Mouse (Mus musculus) MEL (cell line): ENCODE results near the gene Grap. TPM values are rescaled to one million over a fixed set of nuclear protein-coding genes. Genes with fewer than 3 reads are reported as not detected.

Experiments
- DNase-seq: peaks from one replicate; pipeline ENCODE4 v3.0.0; 2011; ENCODE audit warnings: low read depth, low spot score
- H3K27ac ChIP-seq: 2 replicates; pipeline ENCODE4 v1.5.1; 2012; ENCODE audit warnings: low read depth, mild to moderate bottlenecking, control low read depth, low read length, moderate library complexity; ENCODE audit not compliant: control insufficient read depth
- H3K27me3 ChIP-seq, 2 experiments: fragments of 150-350 bp in 1 of 2; sonication (generic) in 1 of 2; 2 replicates each; pipeline ENCODE4 v1.6.1; 2012; ENCODE audit warnings: low read length in 2 of 2, mild to moderate bottlenecking in 2 of 2, improper control_type of control experiment in 1 of 2, moderate library complexity in 1 of 2; ENCODE audit not compliant: insufficient read depth in 2 of 2, control insufficient read depth in 1 of 2
- H3K36me3 ChIP-seq, 2 experiments: 2 replicates each; pipeline ENCODE4 v1.6.1; 2012 to 2014; ENCODE audit warnings: low read length in 2 of 2, improper control_type of control experiment in 1 of 2, inconsistent platforms in 1 of 2, mild to moderate bottlenecking in 1 of 2; ENCODE audit not compliant: insufficient read depth in 2 of 2, control insufficient read depth in 1 of 2
- H3K4me1 ChIP-seq, 2 experiments: fragments of 150-350 bp in 1 of 2; sonication (generic) in 1 of 2; 2 replicates each; pipeline ENCODE4 v1.6.1; 2012; ENCODE audit warnings: low read length in 2 of 2, improper control_type of control experiment in 1 of 2, mild to moderate bottlenecking in 1 of 2; ENCODE audit not compliant: insufficient read depth in 2 of 2, control insufficient read depth in 1 of 2
- H3K4me3 ChIP-seq, 2 experiments: fragments of 150-350 bp in 1 of 2; sonication (generic) in 1 of 2; 2 replicates each; pipeline ENCODE4 v1.5.1; 2012; ENCODE audit warnings: low read depth in 2 of 2, low read length in 2 of 2, mild to moderate bottlenecking in 2 of 2, moderate library complexity in 2 of 2, control low read depth in 1 of 2, improper control_type of control experiment in 1 of 2; ENCODE audit not compliant: control insufficient read depth in 1 of 2, insufficient read depth in 1 of 2
- H3K79me2 ChIP-seq: 2 replicates; pipeline ENCODE4 v1.6.1; 2012; ENCODE audit warnings: mild to moderate bottlenecking, low read length, moderate library complexity; ENCODE audit not compliant: control insufficient read depth, poor library complexity, insufficient read depth
- H3K9ac ChIP-seq: 2 replicates; pipeline ENCODE4 v1.6.1; 2012; ENCODE audit warnings: low read depth, mild to moderate bottlenecking, control low read depth, low read length, moderate library complexity; ENCODE audit not compliant: control insufficient read depth, poor library complexity, severe bottlenecking
- H3K9me3 ChIP-seq: fragments of 150-350 bp; sonication (generic); replicated peaks from 2 replicates; pipeline ENCODE4 v1.6.1; 2012; ENCODE audit warnings: mild to moderate bottlenecking, low read length, improper control_type of control experiment, moderate library complexity; ENCODE audit not compliant: insufficient read depth
- BHLHE40 ChIP-seq: IDR thresholded peaks from 2 replicates; pipeline ENCODE4 v1.6.1; 2012; ENCODE audit warnings: low read depth, mild to moderate bottlenecking, inconsistent platforms, low read length, improper control_type of control experiment, borderline replicate concordance
- CHD1 ChIP-seq: IDR thresholded peaks from 2 replicates; pipeline ENCODE4 v1.6.1; 2012; ENCODE audit warnings: low read depth, mild to moderate bottlenecking, inconsistent platforms, low read length, improper control_type of control experiment
- CTCF ChIP-seq, 3 experiments: IDR thresholded peaks in 2 of 3; conservative IDR thresholded peaks in 1 of 3; 2 replicates each; pipeline ENCODE4 v1.5.1; 2011 to 2012; ENCODE audit warnings: low read length in 3 of 3, low read depth in 2 of 3, mild to moderate bottlenecking in 2 of 3, improper control_type of control experiment in 1 of 3, inconsistent platforms in 1 of 3, mixed read lengths in 1 of 3, moderate library complexity in 1 of 3; ENCODE audit not compliant: control insufficient read depth in 1 of 3, insufficient read depth in 1 of 3, poor library complexity in 1 of 3, severe bottlenecking in 1 of 3
- ETS1 ChIP-seq: IDR thresholded peaks from 2 replicates; pipeline ENCODE4 v1.6.1; 2012; ENCODE audit warnings: low read depth, mild to moderate bottlenecking, inconsistent platforms, low read length, improper control_type of control experiment, moderate library complexity
- GABPA ChIP-seq: IDR thresholded peaks from 2 replicates; pipeline ENCODE4 v1.6.1; 2012; ENCODE audit warnings: low read depth, mild to moderate bottlenecking, inconsistent platforms, low read length, improper control_type of control experiment, moderate library complexity
- GATA1 ChIP-seq: IDR thresholded peaks from 2 replicates; pipeline ENCODE4 v1.6.1; 2011; ENCODE audit warnings: low read depth, low read length, improper control_type of control experiment
- HCFC1 ChIP-seq: IDR thresholded peaks from 2 replicates; pipeline ENCODE4 v1.6.1; 2012; ENCODE audit warnings: low read depth, mild to moderate bottlenecking, inconsistent platforms, low read length, improper control_type of control experiment, moderate library complexity
- JUND ChIP-seq: IDR thresholded peaks from 2 replicates; pipeline ENCODE4 v1.6.1; 2011; ENCODE audit warnings: low read depth, mild to moderate bottlenecking, improper control_type of control experiment, low read length
- KAT2A ChIP-seq: conservative IDR thresholded peaks from 2 replicates; pipeline ENCODE4 v1.6.1; 2012; ENCODE audit warnings: low read depth, low read length, improper control_type of control experiment, inconsistent platforms
- MAX ChIP-seq: IDR thresholded peaks from 2 replicates; pipeline ENCODE4 v1.6.1; 2011; ENCODE audit warnings: low read length, improper control_type of control experiment
- MEF2A ChIP-seq: IDR thresholded peaks from 2 replicates; pipeline ENCODE4 v1.6.1; 2014; ENCODE audit warnings: low read depth, mild to moderate bottlenecking, inconsistent platforms, low read length, improper control_type of control experiment; ENCODE audit not compliant: poor library complexity, insufficient replicate concordance, severe bottlenecking; ENCODE audit errors: extremely low read depth
- MXI1 ChIP-seq: IDR thresholded peaks from 2 replicates; pipeline ENCODE4 v1.6.1; 2011; ENCODE audit warnings: mild to moderate bottlenecking, low read depth, low read length, improper control_type of control experiment
- POLR2AphosphoS2 ChIP-seq: IDR thresholded peaks from 2 replicates; pipeline ENCODE4 v1.6.1; 2011; ENCODE audit warnings: low read length, improper control_type of control experiment
- POLR2AphosphoS5 ChIP-seq: IDR thresholded peaks from 2 replicates; pipeline ENCODE4 v1.6.1; 2012; ENCODE audit warnings: low read depth, borderline replicate concordance, mild to moderate bottlenecking, inconsistent platforms, low read length, moderate library complexity, mixed read lengths
- RAD21 ChIP-seq: IDR thresholded peaks from 2 replicates; pipeline ENCODE4 v1.6.1; 2011; ENCODE audit warnings: mild to moderate bottlenecking, low read depth, low read length, improper control_type of control experiment
- RCOR1 ChIP-seq: IDR thresholded peaks from 2 replicates; pipeline ENCODE4 v1.6.1; 2012; ENCODE audit warnings: low read depth, mild to moderate bottlenecking, inconsistent platforms, low read length, improper control_type of control experiment
- SIN3A ChIP-seq: IDR thresholded peaks from 2 replicates; pipeline ENCODE4 v1.6.1; 2012; ENCODE audit warnings: low read length, improper control_type of control experiment, inconsistent platforms
- TAL1 ChIP-seq: IDR thresholded peaks from 2 replicates; pipeline ENCODE4 v1.6.1; 2012; ENCODE audit warnings: mild to moderate bottlenecking, inconsistent platforms, low read length, moderate library complexity, mixed read lengths
- TCF12 ChIP-seq: IDR thresholded peaks from 2 replicates; pipeline ENCODE4 v1.6.1; 2014; ENCODE audit warnings: low read depth, mild to moderate bottlenecking, inconsistent platforms, low read length, improper control_type of control experiment, moderate library complexity
- USF1 ChIP-seq: IDR thresholded peaks from 2 replicates; pipeline ENCODE4 v1.6.1; 2014; ENCODE audit warnings: low read depth, mild to moderate bottlenecking, inconsistent platforms, low read length, improper control_type of control experiment, moderate library complexity
- USF2 ChIP-seq, 2 experiments: IDR thresholded peaks; 2 replicates each; pipeline ENCODE4 v1.6.1; 2011 to 2012; ENCODE audit warnings: improper control_type of control experiment in 2 of 2, low read length in 2 of 2, borderline replicate concordance in 1 of 2, inconsistent platforms in 1 of 2, low read depth in 1 of 2, mild to moderate bottlenecking in 1 of 2; ENCODE audit not compliant: insufficient read depth in 1 of 2
- ZNF384 ChIP-seq: IDR thresholded peaks from 2 replicates; pipeline ENCODE4 v1.6.1; 2012; ENCODE audit warnings: low read depth, mild to moderate bottlenecking, inconsistent platforms, low read length, improper control_type of control experiment
- polyA plus RNA-seq, 2 experiments: library from polyadenylated mRNA; stranded (reverse) in 1 of 2; unstranded in 1 of 2; fragments of >175 nt in 1 of 2; fragments of >200 nt in 1 of 2; gene quantifications; 2 replicates each; pipeline versions ENCODE4 v1.2.1 to v1.2.4; 2012; ENCODE audit warnings: low replicate concordance in 2 of 2, low read depth in 1 of 2; ENCODE audit not compliant: insufficient read length in 2 of 2, insufficient read depth in 1 of 2, missing spikeins in 1 of 2
- total RNA-seq: library from RNA; depleted of rRNA; stranded (reverse); fragments of 300-350 nt; gene quantifications from 2 replicates; pipeline ENCODE4 v1.2.3, GENCODE M21; 2012

Gene Grap
- total and polyA plus RNA-seq, 3 experiments = 1.8 to 2.3 TPM; not detected in 1

GRCm38 (mm10) chr11:61657432-61657831, 4.4 kb downstream of the Grap start:
- no peak for TF ChIP-seq JUND
- no peak for TF ChIP-seq RAD21
- no peak for TF ChIP-seq CHD1
- no peak for TF ChIP-seq MXI1
- TF ChIP-seq MEF2A = no peak
- TF ChIP-seq, all 39 proteins: peak for 0
- no peaks in the 10 kb centered on the region for H3K27me3 ChIP-seq
- no peak overlapping the region for H3K9ac ChIP-seq
- H3K79me2 ChIP-seq = no peaks in the 10 kb centered on the region
- no peaks in the 10 kb centered on the region for H3K9me3 ChIP-seq
- no peak for DNase-seq
- no peaks in the 10 kb centered on the region for H3K36me3 ChIP-seq
- no peak overlapping the region for H3K4me3 ChIP-seq
- H3K27ac ChIP-seq = no peak overlapping the region
- H3K4me1 ChIP-seq = peaks cover 0 to 8% of the 10 kb centered on the region in 2 experiments; a peak in 2 of 4 replicates

- TF ChIP-seq ETS1 (no peak), USF2 (IDR thresholded peaks at IDR 0.05; ENCODE audit: borderline replicate concordance in 1 of 2, insufficient read depth in 1 of 2, low read depth in 1 of 2, low read length in 2 of 2) (no peak), GABPA (no peak), RCOR1 (no peak), BHLHE40 (no peak), HCFC1 (no peak), SIN3A (no peak), POLR2AphosphoS5 (no peak), POLR2AphosphoS2 (no peak), USF1 (no peak), GATA1 (no peak), RAD21 (no peak), MAX (no peak), CHD1 (no peak), MEF2A (no peak), TCF12 (no peak), KAT2A (no peak), TAL1 (no peak), ZNF384 (no peak), CTCF (IDR thresholded peaks at IDR 0.05 in 2 of 3, conservative IDR thresholded peaks at IDR 0.05 in 1 of 3; ENCODE audit: control insufficient read depth in 1 of 3, insufficient read depth in 1 of 3, low read depth in 2 of 3, low read length in 3 of 3, poor library complexity in 1 of 3, severe bottlenecking in 1 of 3) (no peak)
- no peaks in the 10 kb centered on the region for H3K9me3 ChIP-seq
- no peaks in the 10 kb centered on the region for H3K36me3 ChIP-seq
- no peak overlapping the region for H3K9ac ChIP-seq
- H3K79me2 ChIP-seq = no peaks in the 10 kb centered on the region
- no peaks in the 10 kb centered on the region for H3K27me3 ChIP-seq
- no peak overlapping the region for H3K4me3 ChIP-seq
- no peak for DNase-seq
- no peaks in the 10 kb centered on the region for H3K4me1 ChIP-seq
- H3K27ac ChIP-seq = no peak overlapping the region
These were observed 5.4 kb downstream of the Grap start for GRCm38 (mm10) chr11:61658360-61658922.
